29 mouse cellular contexts compared by ENCODE assay signal in genomic region chr8:121588750-121589149, GRCm38 (mm10). TPM values are rescaled to one million over a fixed set of nuclear protein-coding genes. Genes with fewer than 3 reads are reported as not detected.
DNase-seq lines count a peak whose midpoint lies in the region; ATAC-seq and TF ChIP-seq lines count a peak whose summit lies in the region.
"Had no signal": no experiment of that assay in that cellular context is flagged by ENCODE, and none has a peak within 500 bp of the region (broad histone marks: within the 10 kb centered on the region; RNA-seq: fewer than 3 reads in every experiment).

No protein-coding gene starts in this region.

- no peak for DNase-seq in testis, postnatal 10 days (ENCODE audit: low spot score)
- no peak for DNase-seq in embryonic facial prominence, embryonic 10.5 days (ENCODE audit: low spot score)
- DNase-seq in liver, embryonic 13.5 days: peak; percentile 77
- DNase-seq in left cerebral cortex, adult 11 months (ENCODE audit: low spot score): no peak
- DNase-seq: adrenal gland, adult 8-10 months; cerebellum, adult 2 months; lung, adult 18-20 months; lung, postnatal 14 days; retina, postnatal 1 day; right cerebral cortex, postnatal 4 days; thymus, adult 18-20 months; thymus, postnatal 4 days had no signal

- peaks cover 29% of the 10 kb centered on the region for H3K4me1 ChIP-seq in testis, adult 2 months (ENCODE audit: control insufficient read depth, insufficient read depth, low read length)
- peaks cover 40% of the 10 kb centered on the region for H3K4me1 ChIP-seq in embryonic facial prominence, embryonic 10.5 days
- peaks cover 72% of the 10 kb centered on the region for H3K4me1 ChIP-seq in liver, embryonic 13.5 days (replicated peaks)
- H3K4me1 ChIP-seq in intestine, postnatal 0 days (replicated peaks; ENCODE audit: control insufficient read depth, insufficient read depth, low read length): peaks cover 14% of the 10 kb centered on the region

- H3K9me3 ChIP-seq in embryonic facial prominence, embryonic 10.5 days: no peaks in the 10 kb centered on the region
- no peaks in the 10 kb centered on the region for H3K9me3 ChIP-seq in liver, embryonic 13.5 days (replicated peaks)
- no peaks in the 10 kb centered on the region for H3K9me3 ChIP-seq in intestine, postnatal 0 days (ENCODE audit: control insufficient read depth)
- H3K9me3 ChIP-seq: heart, embryonic 15.5 days; limb, embryonic 10.5 days; midbrain, embryonic 10.5 days had no signal

- peak; percentile 68 for ATAC-seq in liver, embryonic 13.5 days (ENCODE audit: low read depth)
- no peak for ATAC-seq in granulocyte monocyte progenitor cell, adult 5-6 weeks (replicated peaks; ENCODE audit: poor library complexity, severe bottlenecking)
- ATAC-seq in intestine, postnatal 0 days: no peak
- ATAC-seq: forebrain, embryonic 16.5 days; hindbrain, embryonic 16.5 days; intestine, embryonic 16.5 days; Patski had no signal

- H3K36me3 ChIP-seq in testis, adult 2 months (ENCODE audit: control insufficient read depth, insufficient read depth, low read length): no peaks in the 10 kb centered on the region
- peaks cover 12% of the 10 kb centered on the region for H3K36me3 ChIP-seq in embryonic facial prominence, embryonic 10.5 days (replicated peaks)
- peaks cover 12% of the 10 kb centered on the region for H3K36me3 ChIP-seq in liver, embryonic 13.5 days
- peaks cover 7% of the 10 kb centered on the region for H3K36me3 ChIP-seq in intestine, postnatal 0 days (ENCODE audit: control insufficient read depth, insufficient read depth)

- H3K4me3 ChIP-seq in testis, adult 2 months (ENCODE audit: control insufficient read depth, low read depth, low read length): no peak overlapping the region
- H3K4me3 ChIP-seq in embryonic facial prominence, embryonic 10.5 days: no peak overlapping the region
- peak overlapping the region; percentile 15; the same call in 1 of the 2 replicates for H3K4me3 ChIP-seq in liver, embryonic 13.5 days (replicated peaks)
- no peak overlapping the region for H3K4me3 ChIP-seq in intestine, postnatal 0 days (ENCODE audit: low read depth, low read length)
- H3K4me3 ChIP-seq: heart, embryonic 15.5 days; limb, embryonic 10.5 days; midbrain, embryonic 10.5 days had no signal

- 89% methylated on average over 4 of the region's 4 CpGs for WGBS in embryonic facial prominence, embryonic 10.5 days
- WGBS in liver, embryonic 13.5 days (ENCODE audit: insufficient replicate concordance): 18% methylated on average over 4 of the region's 4 CpGs
- WGBS in intestine, postnatal 0 days: 86% methylated on average over 4 of the region's 4 CpGs

- peak overlapping the region; percentile 87 for H3K4me2 ChIP-seq in liver, embryonic 13.5 days
- H3K4me2 ChIP-seq in intestine, postnatal 0 days (replicated peaks; ENCODE audit: low read depth): no peak overlapping the region
- H3K4me2 ChIP-seq: heart, embryonic 15.5 days had no signal

- no peak for TF ChIP-seq POLR2A in testis, adult 2 months (IDR thresholded peaks at IDR 0.05; ENCODE audit: control insufficient read depth, low read depth, low read length)

- no peaks in the 10 kb centered on the region for H3K27me3 ChIP-seq in testis, adult 2 months (ENCODE audit: control insufficient read depth, insufficient read depth, low read length)
- H3K27me3 ChIP-seq in embryonic facial prominence, embryonic 10.5 days (replicated peaks; ENCODE audit: low read depth, poor library complexity, severe bottlenecking): no peaks in the 10 kb centered on the region
- H3K27me3 ChIP-seq in liver, embryonic 13.5 days: no peaks in the 10 kb centered on the region
- no peaks in the 10 kb centered on the region for H3K27me3 ChIP-seq in intestine, postnatal 0 days (replicated peaks; ENCODE audit: control insufficient read depth, insufficient read depth, low read length)
- H3K27me3 ChIP-seq: heart, embryonic 15.5 days; Patski had no signal

- peak overlapping the region; percentile 96 for H3K9ac ChIP-seq in liver, embryonic 13.5 days
- no peak overlapping the region for H3K9ac ChIP-seq in intestine, postnatal 0 days (ENCODE audit: low read depth, low read length)
- H3K9ac ChIP-seq: heart, embryonic 15.5 days had no signal

- H3K27ac ChIP-seq in testis, adult 2 months (ENCODE audit: control insufficient read depth, insufficient read depth, low read depth, low read length): 0 out of 2 replicates have a peak overlapping the region, but pooled peaks have one; percentile 54
- H3K27ac ChIP-seq in embryonic facial prominence, embryonic 10.5 days (replicated peaks): peak overlapping the region; percentile 85; the same call in 1 of the 2 replicates
- H3K27ac ChIP-seq in liver, embryonic 13.5 days: peak overlapping the region; percentile 97
- H3K27ac ChIP-seq in intestine, postnatal 0 days (ENCODE audit: low read depth, low read length): no peak overlapping the region
- H3K27ac ChIP-seq: heart, embryonic 15.5 days; limb, embryonic 10.5 days; midbrain, embryonic 10.5 days had no signal

- no peak for TF ChIP-seq CTCF in testis, adult 2 months (IDR thresholded peaks at IDR 0.05; ENCODE audit: control insufficient read depth, insufficient read depth, insufficient replicate concordance, low read depth, low read length)
- TF ChIP-seq CTCF in intestine, postnatal 0 days (IDR thresholded peaks at IDR 0.05; ENCODE audit: low read depth): no peak

RNA-seq across cellular contexts. Expression of gene Map1lc3b, which starts 1.4 kb away (rescaled TPM):
- polyA plus RNA-seq in testis, adult 2 months (2012; rRNA removed): 22.6 and 26.5 TPM in 2 replicates
- 199 and 215 TPM in 2 replicates for polyA plus RNA-seq in embryonic facial prominence, embryonic 10.5 days (2016; fragmentation: Nextera tagmentation; extraction: Ambion mirVana)
- polyA plus RNA-seq in liver, embryonic 13.5 days (2015; fragmentation: Nextera tagmentation; extraction: Ambion mirVana): 135 and 144 TPM in 2 replicates
- total RNA-seq in granulocyte monocyte progenitor cell, adult 5-6 weeks (2014; fragmentation: Nextera tagmentation): 77.9 and 84.4 TPM in 2 replicates
- total RNA-seq in granulocyte monocyte progenitor cell, adult 5-6 weeks (2017): 68.5 and 77.1 TPM in 2 replicates
- 264 and 267 TPM in 2 replicates for polyA plus RNA-seq in intestine, postnatal 0 days (2015; fragmentation: Nextera tagmentation; extraction: Ambion mirVana)

RNA-seq across cellular contexts. Expression of gene Fbxo31, which starts 10.1 kb away (rescaled TPM):
- 6.1 and 6.8 TPM in 2 replicates for polyA plus RNA-seq in testis, adult 2 months (2012; rRNA removed)
- 13.9 and 15.0 TPM in 2 replicates for polyA plus RNA-seq in embryonic facial prominence, embryonic 10.5 days (2016; fragmentation: Nextera tagmentation; extraction: Ambion mirVana)
- 10.4 and 11.3 TPM in 2 replicates for polyA plus RNA-seq in liver, embryonic 13.5 days (2015; fragmentation: Nextera tagmentation; extraction: Ambion mirVana)
- total RNA-seq in granulocyte monocyte progenitor cell, adult 5-6 weeks (2014; fragmentation: Nextera tagmentation): 6.8 and 17.9 TPM in 2 replicates
- 6.2 and 7.8 TPM in 2 replicates for total RNA-seq in granulocyte monocyte progenitor cell, adult 5-6 weeks (2017)
- 4.5 and 5.6 TPM in 2 replicates for polyA plus RNA-seq in intestine, postnatal 0 days (2015; fragmentation: Nextera tagmentation; extraction: Ambion mirVana)

RNA-seq across cellular contexts. Expression of gene 1700018B08Rik, which starts 44.6 kb away (rescaled TPM):
- polyA plus RNA-seq in testis, adult 2 months (2012; rRNA removed): 438 and 472 TPM in 2 replicates
- polyA plus RNA-seq in embryonic facial prominence, embryonic 10.5 days (2016; fragmentation: Nextera tagmentation; extraction: Ambion mirVana): not detected in 2 replicates
- not detected in 2 replicates for polyA plus RNA-seq in liver, embryonic 13.5 days (2015; fragmentation: Nextera tagmentation; extraction: Ambion mirVana)
- not detected in 2 replicates for total RNA-seq in granulocyte monocyte progenitor cell, adult 5-6 weeks (2014; fragmentation: Nextera tagmentation)
- not detected in 2 replicates for total RNA-seq in granulocyte monocyte progenitor cell, adult 5-6 weeks (2017)
- polyA plus RNA-seq in intestine, postnatal 0 days (2015; fragmentation: Nextera tagmentation; extraction: Ambion mirVana): not detected in 2 replicates
- total RNA-seq: adrenal gland, adult 8-10 months; gastrocnemius, postnatal 4 days; hematopoietic stem cell, adult 5-6 weeks; left cerebral cortex, adult 8-10 months; midbrain, postnatal 0 days; neutrophil, adult 5-6 weeks had no signal
- polyA plus RNA-seq: brain, embryonic 14.5 days; cerebellum, adult 2 months; forebrain, embryonic 16.5 days; heart, embryonic 15.5 days; hindbrain, embryonic 16.5 days; intestine, embryonic 16.5 days; kidney, embryonic 16.5 days; limb, embryonic 10.5 days; midbrain, embryonic 10.5 days; midbrain, postnatal 0 days; Patski had no signal

Comparison
In these comparisons a context has a peak if more than half of its experiments do, and no peak if none do; other contexts are left out.
1. RNA of gene 1700018B08Rik, which starts 44.6 kb away (polyA plus RNA-seq): 438 to 472 TPM in testis, adult 2 months; not detected in embryonic facial prominence, embryonic 10.5 days, not detected in liver, embryonic 13.5 days and not detected in intestine, postnatal 0 days; every median in the first group is over 100 times any median in the second.